Mouse (Mus musculus) liver, embryonic 12.5 days (tissue): ENCODE data around the gene Nfatc2. TPM values are rescaled to one million over a fixed set of nuclear protein-coding genes. Genes with fewer than 3 reads are reported as not detected.

Source experiments
- ATAC-seq: fragments of 200-750 bp; cut with Nextera tagmentation; 2 replicates; pipeline ENCODE4 v1.8.0; 2017; ENCODE audit warnings: moderate number of reproducible peaks, mild to moderate bottlenecking, moderate library complexity
- H3K27ac ChIP-seq: fragments of 300-500 bp; sonication (generic); 2 replicates; pipeline ENCODE4 v1.5.1; 2016; ENCODE audit warnings: mild to moderate bottlenecking
- H3K27me3 ChIP-seq: fragments of 300-500 bp; sonication (generic); replicated peaks from 2 replicates; pipeline ENCODE4 v1.6.1; 2016; ENCODE audit warnings: mild to moderate bottlenecking, moderate library complexity
- H3K36me3 ChIP-seq: fragments of 300-500 bp; sonication (generic); 2 replicates; pipeline ENCODE4 v1.6.1; 2016; ENCODE audit warnings: mild to moderate bottlenecking, moderate library complexity
- H3K4me1 ChIP-seq: fragments of 300-500 bp; sonication (generic); 2 replicates; pipeline ENCODE4 v1.6.1; 2016
- H3K4me2 ChIP-seq: fragments of 300-500 bp; sonication (generic); 2 replicates; pipeline ENCODE4 v1.6.1; 2016; ENCODE audit warnings: mild to moderate bottlenecking, moderate library complexity
- H3K4me3 ChIP-seq: fragments of 300-500 bp; sonication (generic); 2 replicates; pipeline ENCODE4 v1.5.1; 2016; ENCODE audit warnings: mild to moderate bottlenecking, moderate library complexity
- H3K9ac ChIP-seq: fragments of 300-500 bp; sonication (generic); 2 replicates; pipeline ENCODE4 v1.6.1; 2016; ENCODE audit warnings: mild to moderate bottlenecking, moderate library complexity
- H3K9me3 ChIP-seq: fragments of 300-500 bp; sonication (generic); replicated peaks from 2 replicates; pipeline ENCODE4 v1.6.1; 2016; ENCODE audit warnings: mild to moderate bottlenecking, moderate library complexity
- WGBS: fragments of 180-500 bp; shearing (Covaris S2); methylation state at CpG from one replicate; pipeline ENCODE4 v1.1.7; 2016; ENCODE audit not compliant: insufficient replicate concordance; 5-methylcytosine and 5-hydroxymethylcytosine counted together
- polyA plus RNA-seq: library from polyadenylated mRNA; unstranded; fragments of >200 nt; fragmentation: Nextera tagmentation; extraction: Ambion mirVana; gene quantifications from 2 replicates; pipeline ENCODE4 v1.2.1, GENCODE M21; 2016

Gene Nfatc2
- polyA plus RNA-seq, 1 experiment from 2014 or later: 0.29 TPM

DNA sequence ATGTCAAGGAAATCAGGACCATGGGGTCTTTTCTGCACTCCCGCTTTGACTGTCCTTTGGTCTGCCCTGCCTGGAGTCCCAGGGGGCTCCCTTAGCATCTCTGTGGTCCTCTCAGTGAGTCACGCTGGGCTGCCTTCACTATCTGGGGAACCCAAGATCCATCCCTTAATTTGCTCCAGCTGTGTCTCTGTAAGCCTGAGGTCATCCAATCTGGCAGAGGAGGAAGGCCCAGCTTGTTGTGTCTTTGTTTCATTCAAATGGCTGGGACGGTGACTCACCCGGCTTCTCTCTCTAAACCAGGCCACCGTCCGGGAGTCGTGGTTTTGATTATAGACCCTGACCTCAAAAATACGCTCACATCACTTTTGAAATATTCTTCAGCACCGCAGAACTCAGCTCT is 135.4 kb downstream of the Nfatc2 start:
- no peak for ATAC-seq
- Histone ChIP-seq H3K27me3 (peaks cover 14% of the 10 kb centered on the region; the same call in 1 of the 2 replicates), H3K9me3 (no peaks in the 10 kb centered on the region), H3K4me2 (no peak overlapping the region), H3K4me3 (no peak overlapping the region), H3K9ac (no peak overlapping the region), H3K4me1 (no peaks in the 10 kb centered on the region), H3K36me3 (no peaks in the 10 kb centered on the region), H3K27ac (no peak overlapping the region)
- WGBS: 53% methylated on average over 9 of the region's 9 CpGs

GRCm38 (mm10) chr2:168465646-168466045 is 135.8 kb downstream of the Nfatc2 start:
- Histone ChIP-seq H3K4me3 (no peak overlapping the region), H3K27me3 (peaks cover 10% of the 10 kb centered on the region; the same call in 1 of the 2 replicates), H3K9ac (no peak overlapping the region), H3K4me2 (no peak overlapping the region), H3K36me3 (no peaks in the 10 kb centered on the region), H3K4me1 (no peaks in the 10 kb centered on the region), H3K9me3 (no peaks in the 10 kb centered on the region), H3K27ac (no peak overlapping the region)
- WGBS: 72% methylated on average over 5 of the region's 5 CpGs
- ATAC-seq: no peak

GRCm38 (mm10) chr2:168461865-168462264 is 139.6 kb downstream of the Nfatc2 start:
- Histone ChIP-seq H3K27ac (no peak overlapping the region), H3K36me3 (no peaks in the 10 kb centered on the region), H3K9ac (no peak overlapping the region), H3K4me1 (no peaks in the 10 kb centered on the region), H3K9me3 (no peaks in the 10 kb centered on the region), H3K4me3 (no peak overlapping the region), H3K4me2 (no peak overlapping the region), H3K27me3 (no peaks in the 10 kb centered on the region)
- 73% methylated on average over 9 of the region's 9 CpGs for WGBS
- no peak for ATAC-seq

DNA sequence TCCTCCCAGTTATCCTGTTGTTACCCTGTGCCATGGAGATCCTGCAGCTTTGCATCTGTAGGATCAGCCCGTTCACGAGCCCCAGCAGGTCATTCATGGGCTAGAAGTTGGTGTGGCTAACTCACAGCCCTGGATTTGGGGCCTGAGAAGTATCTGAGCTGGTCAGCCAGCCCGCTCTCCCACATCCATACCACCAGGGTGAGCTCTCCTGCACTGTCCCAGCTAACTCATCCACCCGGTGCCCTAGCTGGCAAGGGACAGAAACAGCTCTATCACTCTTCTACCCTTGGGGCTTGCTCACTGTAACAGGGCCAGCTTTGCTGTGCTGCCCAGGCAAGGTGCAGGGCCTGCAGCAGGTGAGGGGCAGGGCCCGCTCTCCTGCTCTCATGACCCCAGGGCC is 141.8 kb downstream of the Nfatc2 start:
- Histone ChIP-seq H3K36me3 (no peaks in the 10 kb centered on the region), H3K9ac (no peak overlapping the region), H3K9me3 (no peaks in the 10 kb centered on the region), H3K27ac (no peak overlapping the region), H3K4me1 (no peaks in the 10 kb centered on the region), H3K4me3 (no peak overlapping the region), H3K4me2 (no peak overlapping the region), H3K27me3 (no peaks in the 10 kb centered on the region)
- ATAC-seq: no peak
- 48% methylated on average over 5 of the region's 5 CpGs for WGBS

- H3K4me2 ChIP-seq: no peak overlapping the region
- no peak overlapping the region for H3K9ac ChIP-seq
- no peaks in the 10 kb centered on the region for H3K9me3 ChIP-seq
- H3K27me3 ChIP-seq: no peaks in the 10 kb centered on the region
- no peak overlapping the region for H3K4me3 ChIP-seq
- H3K27ac ChIP-seq: no peak overlapping the region
- H3K4me1 ChIP-seq: no peaks in the 10 kb centered on the region
- ATAC-seq: no peak
- WGBS: 68% methylated on average over 9 of the region's 9 CpGs
- no peaks in the 10 kb centered on the region for H3K36me3 ChIP-seq
These were observed 142.9 kb downstream of the Nfatc2 start for GRCm38 (mm10) chr2:168458583-168458982.

DNA sequence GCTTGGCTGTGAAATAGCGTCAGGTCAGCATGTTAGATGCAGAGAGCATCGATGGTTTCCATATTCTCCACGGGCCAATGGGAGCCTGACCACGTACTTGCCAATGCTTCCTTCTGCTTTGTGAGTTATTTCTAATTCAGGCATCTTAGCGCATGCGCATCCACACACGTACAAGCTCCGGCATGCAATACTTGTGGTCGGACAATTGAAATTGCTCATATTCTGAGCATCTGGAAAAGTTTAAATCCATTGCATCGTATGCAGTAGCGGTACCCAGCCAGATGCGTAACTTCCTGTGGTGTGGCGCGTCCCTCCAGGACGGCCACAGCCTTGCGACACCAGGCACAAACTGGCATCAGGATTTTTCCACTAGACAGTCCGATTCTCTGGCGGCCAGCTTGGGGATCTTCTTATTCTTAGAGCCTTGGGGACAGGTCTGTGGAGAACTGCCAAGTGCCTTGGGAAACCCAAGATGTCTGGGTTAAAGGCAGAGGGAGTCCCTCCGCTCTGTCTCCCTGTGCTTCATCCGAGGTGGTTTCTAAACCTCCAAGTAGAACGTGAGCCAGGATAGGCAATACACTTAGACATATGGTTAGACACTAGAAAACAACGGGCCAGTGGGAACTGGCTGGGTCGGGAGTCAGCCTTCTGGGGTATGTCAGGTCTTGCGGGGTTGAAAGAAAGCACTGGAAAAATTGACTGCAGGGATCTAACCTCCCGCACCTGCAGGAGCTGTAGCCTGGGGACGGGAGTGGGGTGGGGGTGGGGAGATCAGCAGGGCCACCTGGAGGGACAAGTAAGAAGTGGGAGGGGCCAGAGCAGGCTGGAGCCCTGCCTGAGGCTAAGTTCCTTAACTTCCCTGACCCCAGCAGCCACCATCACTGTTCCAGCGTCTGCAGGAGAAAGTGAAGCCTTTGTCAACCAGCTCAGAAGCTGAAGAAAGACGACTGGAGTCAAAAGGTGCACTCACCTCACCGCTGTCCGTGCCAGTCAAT is 149.4 kb downstream of the Nfatc2 start:
- peaks cover 22% of the 10 kb centered on the region for H3K27me3 ChIP-seq
- H3K4me2 ChIP-seq: no peak overlapping the region
- 48% methylated on average over 30 of the region's 30 CpGs for WGBS
- no peaks in the 10 kb centered on the region for H3K9me3 ChIP-seq
- no peak for ATAC-seq
- peaks cover 9% of the 10 kb centered on the region; the same call in 1 of the 2 replicates for H3K4me1 ChIP-seq
- no peak overlapping the region for H3K9ac ChIP-seq
- no peak overlapping the region for H3K27ac ChIP-seq
- H3K36me3 ChIP-seq: no peaks in the 10 kb centered on the region
- H3K4me3 ChIP-seq: no peak overlapping the region

- H3K27me3 ChIP-seq: peaks cover 28% of the 10 kb centered on the region
- H3K9ac ChIP-seq: no peak overlapping the region
- ATAC-seq: no peak
- WGBS: 4% methylated on average over 3 of the region's 3 CpGs
- H3K4me2 ChIP-seq: no peak overlapping the region
- no peaks in the 10 kb centered on the region for H3K36me3 ChIP-seq
- H3K4me3 ChIP-seq: no peak overlapping the region
- no peaks in the 10 kb centered on the region for H3K9me3 ChIP-seq
- peaks cover 9% of the 10 kb centered on the region; the same call in 1 of the 2 replicates for H3K4me1 ChIP-seq
- no peak overlapping the region for H3K27ac ChIP-seq
These were observed 150.5 kb downstream of the Nfatc2 start for GRCm38 (mm10) chr2:168450977-168451376.

DNA sequence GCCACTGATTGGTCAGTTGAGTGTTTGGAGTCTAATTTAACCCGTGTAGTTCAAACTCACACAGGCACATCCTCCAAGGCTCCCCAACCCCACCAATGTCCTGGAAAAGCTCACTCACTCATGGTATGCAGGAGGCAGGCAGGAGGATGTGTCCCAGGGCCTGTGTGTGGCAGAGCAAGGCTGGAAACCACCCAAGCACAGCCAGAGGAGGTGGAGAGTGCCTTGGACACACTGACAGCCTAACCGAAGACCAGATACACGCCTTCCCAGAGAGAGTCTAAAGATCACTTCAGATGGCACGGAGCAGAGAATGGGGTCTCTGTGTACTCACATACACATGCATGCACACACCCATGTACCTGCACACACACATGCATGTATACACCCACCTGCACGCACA is 153.4 kb downstream of the Nfatc2 start:
- H3K4me3 ChIP-seq: no peak overlapping the region
- 0 out of 2 replicates have a peak, but pooled peaks have one; percentile 7 for ATAC-seq
- H3K36me3 ChIP-seq: no peaks in the 10 kb centered on the region
- no peak overlapping the region for H3K9ac ChIP-seq
- H3K4me1 ChIP-seq: peaks cover 9% of the 10 kb centered on the region; the same call in 1 of the 2 replicates
- no peaks in the 10 kb centered on the region for H3K9me3 ChIP-seq
- 47% methylated on average over 5 of the region's 5 CpGs for WGBS
- peaks cover 49% of the 10 kb centered on the region for H3K27me3 ChIP-seq
- H3K4me2 ChIP-seq: no peak overlapping the region
- H3K27ac ChIP-seq: no peak overlapping the region

GRCm38 (mm10) chr2:168447601-168448000 is 153.9 kb downstream of the Nfatc2 start:
- peaks cover 45% of the 10 kb centered on the region for H3K27me3 ChIP-seq
- no peak overlapping the region for H3K4me2 ChIP-seq
- no peak for ATAC-seq
- no peaks in the 10 kb centered on the region for H3K9me3 ChIP-seq
- H3K4me1 ChIP-seq: peaks cover 9% of the 10 kb centered on the region; the same call in 1 of the 2 replicates
- H3K9ac ChIP-seq: no peak overlapping the region
- no peak overlapping the region for H3K4me3 ChIP-seq
- WGBS: 32% methylated on average over 4 of the region's 4 CpGs
- no peak overlapping the region for H3K27ac ChIP-seq
- H3K36me3 ChIP-seq: no peaks in the 10 kb centered on the region

GRCm38 (mm10) chr2:168445211-168445810 is 156.1 kb downstream of the Nfatc2 start:
- 0 out of 2 replicates have a peak, but pooled peaks have one; percentile 9 for ATAC-seq
- 26% methylated on average over 10 of the region's 10 CpGs for WGBS

GRCm38 (mm10) chr2:168444126-168444525 is 157.3 kb downstream of the Nfatc2 start:
- H3K27ac ChIP-seq: no peak overlapping the region
- no peak overlapping the region for H3K9ac ChIP-seq
- H3K27me3 ChIP-seq: peaks cover 33% of the 10 kb centered on the region
- H3K9me3 ChIP-seq: peaks cover 11% of the 10 kb centered on the region
- 36% methylated on average over 8 of the region's 8 CpGs for WGBS
- no peaks in the 10 kb centered on the region for H3K36me3 ChIP-seq
- peaks cover 9% of the 10 kb centered on the region; the same call in 1 of the 2 replicates for H3K4me1 ChIP-seq
- no peak for ATAC-seq
- H3K4me2 ChIP-seq: no peak overlapping the region
- H3K4me3 ChIP-seq: no peak overlapping the region

More at GRCm38 (mm10) chr2:168445211-168445810, 156.1 kb downstream of the Nfatc2 start:
- H3K4me2 ChIP-seq: no peak overlapping the region
- H3K9ac ChIP-seq: no peak overlapping the region
- peaks cover 33% of the 10 kb centered on the region for H3K27me3 ChIP-seq
- no peaks in the 10 kb centered on the region for H3K36me3 ChIP-seq
- H3K9me3 ChIP-seq: peaks cover 11% of the 10 kb centered on the region
- H3K4me1 ChIP-seq: peaks cover 9% of the 10 kb centered on the region; the same call in 1 of the 2 replicates
- H3K4me3 ChIP-seq: no peak overlapping the region
- no peak overlapping the region for H3K27ac ChIP-seq

DNA sequence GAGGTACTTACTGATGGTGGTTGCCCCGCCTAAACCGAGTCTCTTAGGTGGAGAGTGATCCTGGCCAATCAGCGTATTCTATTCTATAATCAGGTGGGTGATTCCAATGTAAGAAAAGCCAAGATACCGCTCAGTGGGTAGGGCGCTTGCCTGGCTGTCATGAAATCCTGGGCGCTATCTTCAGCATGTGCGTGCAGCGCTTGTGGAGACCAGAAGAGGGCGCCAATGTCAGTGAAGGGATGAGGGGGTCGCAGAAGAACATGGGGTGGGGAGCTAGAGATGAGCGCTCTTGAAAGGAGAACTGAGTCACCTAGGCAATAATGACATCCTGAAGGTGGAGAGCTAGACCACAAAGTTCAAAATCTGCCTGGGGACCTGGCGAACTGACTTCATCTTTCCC is 160.0 kb downstream of the Nfatc2 start:
- peaks cover 11% of the 10 kb centered on the region for H3K9me3 ChIP-seq
- H3K4me3 ChIP-seq: no peak overlapping the region
- peaks cover 32% of the 10 kb centered on the region for H3K27me3 ChIP-seq
- no peaks in the 10 kb centered on the region for H3K4me1 ChIP-seq
- no peak overlapping the region for H3K4me2 ChIP-seq
- no peak for ATAC-seq
- H3K9ac ChIP-seq: no peak overlapping the region
- WGBS: 71% methylated on average over 12 of the region's 12 CpGs
- no peak overlapping the region for H3K27ac ChIP-seq
- no peaks in the 10 kb centered on the region for H3K36me3 ChIP-seq
